Mouse (Mus musculus) layer of hippocampus, postnatal 36 days (tissue): ENCODE data around the gene Zc3h4. TPM values are rescaled to one million over a fixed set of nuclear protein-coding genes. Genes with fewer than 3 reads are reported as not detected.

ENCODE experiments used
- DNase-seq, 2 experiments: peaks; one replicate each; pipeline ENCODE4 v3.0.0; 2022
- total RNA-seq, 2 experiments: library from RNA; stranded (reverse); gene quantifications; 2 replicates each; pipeline ENCODE4 v1.2.3; 2021

Gene Zc3h4
- total RNA-seq, 2 experiments from 2014 or later: 54.7 to 60.4 TPM

DNA sequence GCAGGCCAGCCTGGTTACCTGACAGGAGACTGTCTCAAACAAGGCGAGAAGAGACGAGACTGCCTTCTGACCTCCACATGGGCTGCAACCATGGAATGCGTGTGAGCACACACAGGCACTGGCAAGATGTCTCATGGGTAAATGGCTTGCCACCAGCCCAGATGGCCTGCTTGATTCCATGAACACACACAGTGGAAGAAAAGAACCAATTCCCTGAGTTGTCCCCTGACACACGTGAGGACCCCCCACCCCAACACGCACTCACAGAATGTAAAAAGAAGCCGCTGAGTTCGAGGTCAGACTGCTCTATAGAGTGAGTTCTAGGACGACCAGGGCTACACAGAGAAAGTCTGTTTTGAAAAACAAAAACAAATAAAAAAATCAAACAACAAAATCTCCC is 76.9 kb downstream of the Zc3h4 start, which contains the start of gene Npas1:
Npas1 (minus strand) TSS at position 101 of the 400 bp plus-strand sequence.
- DNase-seq: no peak

Other genes starting within 250 kb of the Zc3h4 start
- gene Meis3, start 225.8 kb upstream of the Zc3h4 start, total RNA-seq: 10 to 100 TPM; 36.1 to 44.0 TPM
- gene Dhx34, start 178.9 kb upstream of the Zc3h4 start, total RNA-seq: 10 to 100 TPM; 10.1 to 12.2 TPM
- under 1 TPM; 0.35 to 0.60 TPM for gene C5ar2, start 156.8 kb upstream of the Zc3h4 start, total RNA-seq
- 1 to 10 TPM in 1 of 2 experiments, under 1 TPM in 1; 0.62 to 1.9 TPM for gene C5ar1, start 141.4 kb upstream of the Zc3h4 start, total RNA-seq
- 10 to 100 TPM; 31.2 to 33.0 TPM for gene Inafm1, start 127.3 kb upstream of the Zc3h4 start, total RNA-seq
- 10 to 100 TPM; 69.0 to 77.7 TPM for gene Ccdc9, start 114.1 kb upstream of the Zc3h4 start, total RNA-seq
- gene Bbc3, start 92.5 kb upstream of the Zc3h4 start, total RNA-seq: 10 to 100 TPM; 11.3 to 13.0 TPM
- gene Sae1, start 13.1 kb upstream of the Zc3h4 start, total RNA-seq: 10 to 100 TPM; 88.7 to 97.5 TPM
- gene Tmem160, start 51.9 kb downstream of the Zc3h4 start, total RNA-seq: 10 to 100 TPM; 61.4 to 77.2 TPM
- gene Npas1, start 76.8 kb downstream of the Zc3h4 start, total RNA-seq: 10 to 100 TPM; 17.9 to 20.2 TPM
- gene Arhgap35, start 214.1 kb downstream of the Zc3h4 start, total RNA-seq: 100 to 1,000 TPM; 129 to 133 TPM